ENCODE assay signal across 9 mouse cellular contexts in the genomic region with DNA sequence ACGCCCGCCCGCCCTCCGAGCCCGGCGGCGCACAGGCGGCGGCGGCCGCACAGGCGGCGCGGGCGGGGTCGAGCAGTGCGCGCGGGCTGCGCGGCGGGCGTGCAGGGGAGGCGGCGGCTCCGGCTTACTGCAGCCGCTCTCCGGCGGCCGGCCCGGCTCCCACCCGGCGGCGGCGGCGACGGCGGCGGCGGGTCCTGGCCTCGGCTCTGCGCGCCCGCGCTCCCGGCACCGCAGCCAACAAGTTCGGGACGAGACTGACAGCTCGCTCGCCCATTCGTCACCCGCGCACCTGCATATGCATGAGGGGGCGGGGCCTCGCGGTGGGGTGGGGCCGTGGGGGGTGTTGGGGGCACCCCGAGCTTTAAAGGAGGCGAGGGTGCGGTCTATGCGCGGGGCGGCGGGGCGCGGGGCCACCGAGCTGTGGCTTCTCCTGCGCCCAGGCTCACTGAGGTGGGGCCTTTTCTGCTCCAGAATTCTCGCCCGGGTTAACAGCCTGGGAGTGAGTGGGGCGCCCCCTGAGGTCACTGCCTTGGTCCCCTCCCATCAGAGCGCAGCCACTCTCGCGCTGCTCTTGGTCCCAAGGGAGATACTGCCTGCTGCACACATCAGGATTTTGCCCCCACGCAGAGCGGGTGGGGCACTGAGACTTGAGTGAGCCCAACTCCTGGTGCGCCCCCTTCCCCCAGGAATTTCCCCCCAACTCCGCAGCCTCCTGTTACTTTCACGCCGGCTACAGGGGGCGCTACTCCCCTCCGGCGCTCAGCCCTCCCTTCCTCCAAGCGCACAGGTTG. TPM values are rescaled to one million over a fixed set of nuclear protein-coding genes. Genes with fewer than 3 reads are reported as not detected.
DNase-seq lines count a peak whose midpoint lies in the region; ATAC-seq lines count a peak whose summit lies in the region.
"Had no signal": no experiment of that assay in that cellular context is flagged by ENCODE, and none has a peak within 500 bp of the region (broad histone marks: within the 10 kb centered on the region; RNA-seq: fewer than 3 reads in every experiment).

TSS of gene Jag2 (minus strand) at position 215 of the 791 bp plus-strand sequence.

- H3K4me2 ChIP-seq in hindbrain, embryonic 16.5 days (ENCODE audit: low read length): peak within 1 kb of the TSS; percentile 78

- no peaks in the 10 kb centered on the region for H3K9me3 ChIP-seq in hindbrain, embryonic 16.5 days (ENCODE audit: control insufficient read depth, low read length)

- H3K27ac ChIP-seq in hindbrain, embryonic 16.5 days (ENCODE audit: low read depth, low read length): peak within 1 kb of the TSS; percentile 86
- H3K27ac ChIP-seq: macrophage had no signal

- no peaks in the 10 kb centered on the region for H3K36me3 ChIP-seq in hindbrain, embryonic 16.5 days (ENCODE audit: control insufficient read depth, insufficient read depth, low read length)
- no peaks in the 10 kb centered on the region for H3K36me3 ChIP-seq in splenic B cell, adult 2 months (ENCODE audit: control insufficient read depth, insufficient read depth, low read length, poor library complexity, severe bottlenecking)

- WGBS in hindbrain, embryonic 16.5 days: under 1% methylated on average over 16 of the region's 85 CpGs

- peak; percentile 37 to 54 for DNase-seq in adrenal gland, postnatal 36 days
- peak; percentile 70 for DNase-seq in embryo, embryonic 10 days (ENCODE audit: low spot score)
- DNase-seq in gastrocnemius, postnatal 25 days: peak; percentile 82
- peak; percentile 80 for DNase-seq in left cerebral cortex, postnatal 25 days (ENCODE audit: low spot score in 2 of 2)
- DNase-seq in splenic B cell, adult 2 months (ENCODE audit: low read depth, low spot score): peak; percentile 51
- no peak for DNase-seq in ovary, postnatal 14 days (ENCODE audit: low spot score)

- intact Hi-C loops in left cerebral cortex, postnatal 25 days (cut with DNase I): loop anchor here (5.0 kb wide), 1 partner anchor 52 kb away; no protein-coding TSS in a partner anchor

- H3K4me3 ChIP-seq in hindbrain, embryonic 16.5 days (ENCODE audit: low read length): peak within 1 kb of the TSS; percentile 67

- no peaks in the 10 kb centered on the region; the same call in 1 of the 2 replicates for H3K27me3 ChIP-seq in hindbrain, embryonic 16.5 days (replicated peaks; ENCODE audit: control insufficient read depth, insufficient read depth, low read length)
- H3K27me3 ChIP-seq in splenic B cell, adult 2 months (ENCODE audit: control insufficient read depth, insufficient read depth, low read length, poor library complexity, severe bottlenecking): 0 out of 2 replicates have a peak, but pooled peaks cover 3% of the 10 kb centered on the region

- peak; percentile 79 for ATAC-seq in hindbrain, embryonic 16.5 days
- ATAC-seq in megakaryocyte-erythroid progenitor cell, adult 5-6 weeks (replicated peaks; ENCODE audit: low FRiP score, low TSS enrichment, poor library complexity, severe bottlenecking): peak; percentile 14; the same call in 1 of the 2 replicates

- peaks cover 32% of the 10 kb centered on the region for H3K4me1 ChIP-seq in hindbrain, embryonic 16.5 days (ENCODE audit: control insufficient read depth, insufficient read depth, low read depth, low read length)

- H3K9ac ChIP-seq in hindbrain, embryonic 16.5 days (ENCODE audit: low read depth, low read length): peak within 1 kb of the TSS; percentile 80

RNA-seq across cellular contexts. Expression of gene Jag2, which starts in this region (rescaled TPM):
- total RNA-seq in adrenal gland, postnatal 36 days (2021): 1 to 10 TPM; 4.3 to 6.5 TPM
- total RNA-seq in gastrocnemius, postnatal 25 days (2021): 10 to 100 TPM; 20.4 to 21.8 TPM
- 10.7 and 11.1 TPM in 2 replicates for polyA plus RNA-seq in hindbrain, embryonic 16.5 days (2015; fragmentation: Nextera tagmentation; extraction: Ambion mirVana)
- total RNA-seq in left cerebral cortex, postnatal 25 days (2021): 10 to 100 TPM; 50.1 to 55.1 TPM
- 0.11 and 0.99 TPM in 2 replicates for total RNA-seq in megakaryocyte-erythroid progenitor cell, adult 5-6 weeks (2014; fragmentation: Nextera tagmentation)
- 0.23 and 5.7 TPM in 2 replicates for total RNA-seq in megakaryocyte-erythroid progenitor cell, adult 5-6 weeks (2017)
